Mouse (Mus musculus) lung, postnatal 0 days (tissue): ENCODE measurements around the gene Fhad1. TPM values are rescaled to one million over a fixed set of nuclear protein-coding genes. Genes with fewer than 3 reads are reported as not detected.
A peak's percentile ranks its signal among the peaks of the same experiment; 100 is the strongest.

ENCODE experiments used
- ATAC-seq: fragments of 200-750 bp; cut with Nextera tagmentation; 2 replicates; pipeline ENCODE4 v1.8.0; 2017; ENCODE audit warnings: moderate library complexity
- DNase-seq: peaks from one replicate; pipeline ENCODE4 v3.0.0-alpha.2; 2016; ENCODE audit warnings: low spot score
- H3K27ac ChIP-seq: fragments of 300-500 bp; sonication (generic); 2 replicates; pipeline ENCODE4 v1.5.1; 2014; ENCODE audit warnings: antibody characterized with exemption, mild to moderate bottlenecking, low read length, mixed read lengths
- H3K27me3 ChIP-seq: fragments of 300-500 bp; sonication (generic); replicated peaks from 2 replicates; pipeline ENCODE4 v1.6.1; 2014; ENCODE audit warnings: low read length, mixed read lengths; ENCODE audit not compliant: insufficient read depth
- H3K36me3 ChIP-seq: fragments of 300-500 bp; sonication (generic); 2 replicates; pipeline ENCODE4 v1.6.1; 2014; ENCODE audit warnings: low read length, mixed read lengths; ENCODE audit not compliant: insufficient read depth
- H3K4me1 ChIP-seq: fragments of 300-500 bp; sonication (generic); 2 replicates; pipeline ENCODE4 v1.6.1; 2014; ENCODE audit warnings: antibody characterized with exemption, low read depth, low read length, mixed read lengths; ENCODE audit not compliant: insufficient read depth
- H3K4me2 ChIP-seq: fragments of 300-500 bp; sonication (generic); replicated peaks from 2 replicates; pipeline ENCODE4 v1.6.1; 2014; ENCODE audit warnings: low read depth, mild to moderate bottlenecking, low read length, moderate library complexity, mixed read lengths
- H3K4me3 ChIP-seq: fragments of 300-500 bp; sonication (generic); 2 replicates; pipeline ENCODE4 v1.5.1; 2014; ENCODE audit warnings: low read depth, low read length
- H3K9ac ChIP-seq: fragments of 300-500 bp; sonication (generic); replicated peaks from 2 replicates; pipeline ENCODE4 v1.6.1; 2014; ENCODE audit warnings: low read depth, mild to moderate bottlenecking
- H3K9me3 ChIP-seq: fragments of 300-500 bp; sonication (generic); 2 replicates; pipeline ENCODE4 v1.6.1; 2016; ENCODE audit warnings: low read length, mixed read lengths
- CTCF ChIP-seq: IDR thresholded peaks from 2 replicates; pipeline ENCODE4 v1.5.1; 2016; ENCODE audit warnings: antibody characterized with exemption, mild to moderate bottlenecking
- EP300 ChIP-seq: IDR thresholded peaks from 2 replicates; pipeline ENCODE4 v1.6.1; 2016; ENCODE audit warnings: antibody characterized with exemption, mild to moderate bottlenecking, control low read depth
- WGBS: fragments of 180-500 bp; shearing (Covaris S2); extraction: QIAGEN DNeasy Blood & Tissue Kit; methylation state at CpG from one replicate; pipeline ENCODE4 v1.1.7; 2014; 5-methylcytosine and 5-hydroxymethylcytosine counted together
- polyA plus RNA-seq: library from polyadenylated mRNA; unstranded; fragments of >200 nt; fragmentation: Nextera tagmentation; extraction: Ambion mirVana; gene quantifications from 2 replicates; pipeline ENCODE4 v1.2.1, GENCODE M21; 2015

Fhad1 gene
- polyA plus RNA-seq, 1 experiment from 2014 or later: 6.5 TPM

GRCm38 (mm10) chr4:141857422-141857930 is 157.4 kb downstream of the Fhad1 start:
- DNase-seq (peak; percentile 89), ATAC-seq (peak; percentile 73)
- 12% methylated on average over 10 of the region's 10 CpGs for WGBS
- H3K9ac ChIP-seq: no peak overlapping the region
- H3K27me3 ChIP-seq: no peaks in the 10 kb centered on the region
- TF ChIP-seq EP300 (no peak), CTCF (peak; percentile 98)
- H3K36me3 ChIP-seq: no peaks in the 10 kb centered on the region
- no peak overlapping the region for H3K27ac ChIP-seq
- H3K9me3 ChIP-seq: no peaks in the 10 kb centered on the region
- H3K4me1 ChIP-seq: 0 out of 2 replicates have a peak, but pooled peaks cover 2% of the 10 kb centered on the region
- H3K4me2 ChIP-seq: no peak overlapping the region
- no peak overlapping the region for H3K4me3 ChIP-seq

DNA sequence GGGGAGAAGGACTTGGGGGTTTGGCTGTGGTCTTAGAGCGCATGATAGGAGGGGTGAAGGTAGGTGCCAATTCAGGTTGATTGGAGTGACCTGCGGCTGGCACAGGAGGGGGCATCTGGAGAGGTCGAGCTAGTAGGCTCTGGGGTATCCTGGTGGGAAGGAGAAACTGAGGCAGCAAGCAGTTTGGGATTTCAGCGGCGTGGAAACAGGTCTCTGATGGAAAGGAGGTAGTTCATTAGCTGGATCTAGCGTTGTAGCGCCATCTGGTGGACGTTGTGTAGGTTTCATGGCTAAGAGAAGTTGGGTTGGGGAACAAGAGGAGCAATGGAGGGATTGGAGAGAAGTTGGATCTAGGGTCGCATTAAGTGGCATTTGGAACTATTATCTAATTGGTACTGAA is 161.4 kb downstream of the Fhad1 start:
- WGBS: 66% methylated on average over 9 of the region's 9 CpGs
- TF ChIP-seq CTCF: peak; percentile 87
- no peak for TF ChIP-seq EP300
- DNase-seq: peak; percentile 67

GRCm38 (mm10) chr4:141845999-141846398 is 168.9 kb downstream of the Fhad1 start, which contains the start of gene Ctrc:
Gene Ctrc (minus strand): TSS chr4:141846359.
- no peak for DNase-seq
- H3K4me1 ChIP-seq: no peaks in the 10 kb centered on the region
- no peak within 1 kb of the TSS for H3K27ac ChIP-seq
- no peak within 1 kb of the TSS for H3K4me3 ChIP-seq
- H3K27me3 ChIP-seq: no peaks in the 10 kb centered on the region
- TF ChIP-seq EP300 (no peak), CTCF (no peak)
- H3K36me3 ChIP-seq: no peaks in the 10 kb centered on the region
- H3K9ac ChIP-seq: no peak within 1 kb of the TSS
- H3K9me3 ChIP-seq: no peaks in the 10 kb centered on the region
- WGBS: 74% methylated on average over 6 of the region's 6 CpGs
- no peak for ATAC-seq
- no peak within 1 kb of the TSS for H3K4me2 ChIP-seq

More for the DNA sequence above, 161.4 kb downstream of the Fhad1 start:
- ATAC-seq: no peak
- Histone ChIP-seq H3K27ac (no peak overlapping the region), H3K4me3 (no peak overlapping the region), H3K4me2 (no peak overlapping the region), H3K36me3 (no peaks in the 10 kb centered on the region), H3K9me3 (no peaks in the 10 kb centered on the region), H3K4me1 (0 out of 2 replicates have a peak, but pooled peaks cover 2% of the 10 kb centered on the region), H3K9ac (no peak overlapping the region), H3K27me3 (no peaks in the 10 kb centered on the region)

Other genes starting within 250 kb of the Fhad1 start
- 3.3 and 3.7 TPM in 2 replicates for gene Dnajc16, start 224.2 kb downstream of the Fhad1 start, polyA plus RNA-seq
- 19.2 and 20.2 TPM in 2 replicates for gene Casp9, start 221.5 kb downstream of the Fhad1 start, polyA plus RNA-seq
- gene Cela2a, start 188.9 kb downstream of the Fhad1 start, polyA plus RNA-seq: not detected in 2 replicates
- not detected in 2 replicates for gene Ctrc, start 168.7 kb downstream of the Fhad1 start, polyA plus RNA-seq
- gene Efhd2, start 140.2 kb downstream of the Fhad1 start, polyA plus RNA-seq: 81.6 and 88.4 TPM in 2 replicates
- 18.9 and 22.1 TPM in 2 replicates for gene Tmem51, start 69.2 kb upstream of the Fhad1 start, polyA plus RNA-seq
- gene Kazn, start 224.3 kb upstream of the Fhad1 start, polyA plus RNA-seq: 6.0 and 8.6 TPM in 2 replicates